Mouse (Mus musculus): ENCODE measurements around the gene Iqschfp.
A peak's percentile ranks its signal among the peaks of the same experiment; 100 is the strongest.

Iqschfp gene

GRCm38 (mm10) chr3:68604962-68605361 lies 712.9 kb downstream of the Iqschfp start:
- DNase-seq (ENCODE audit: low read depth) = no peak

GRCm38 (mm10) chr3:68605942-68606603 lies 714.0 kb downstream of the Iqschfp start:
- no peak for DNase-seq (ENCODE audit: low read depth)

GRCm38 (mm10) chr3:68606730-68607129 lies 714.7 kb downstream of the Iqschfp start:
- no peak for DNase-seq (ENCODE audit: low read depth)

GRCm38 (mm10) chr3:68607336-68607735 lies 715.3 kb downstream of the Iqschfp start:
- DNase-seq (ENCODE audit: low read depth) = no peak

- peak; percentile 7 for DNase-seq (ENCODE audit: low read depth)
Measured at GRCm38 (mm10) chr3:68608848-68609497, 716.9 kb downstream of the Iqschfp start.

GRCm38 (mm10) chr3:68610011-68610410 lies 718.0 kb downstream of the Iqschfp start:
- no peak for DNase-seq (ENCODE audit: low read depth)

- DNase-seq (ENCODE audit: low read depth) = no peak
Measured at GRCm38 (mm10) chr3:68610598-68611261, 718.7 kb downstream of the Iqschfp start.

GRCm38 (mm10) chr3:68615042-68615810 lies 723.2 kb downstream of the Iqschfp start:
- DNase-seq (ENCODE audit: low read depth) = peak; percentile 71

GRCm38 (mm10) chr3:68616363-68616762 lies 724.3 kb downstream of the Iqschfp start:
- DNase-seq (ENCODE audit: low read depth) = no peak

- no peak for DNase-seq (ENCODE audit: low read depth)
Measured at GRCm38 (mm10) chr3:68617708-68618107, 725.7 kb downstream of the Iqschfp start.

- DNase-seq (ENCODE audit: low read depth) = no peak
Measured at GRCm38 (mm10) chr3:68619097-68619496, 727.1 kb downstream of the Iqschfp start.

GRCm38 (mm10) chr3:68621971-68622370 lies 729.9 kb downstream of the Iqschfp start:
- no peak for DNase-seq (ENCODE audit: low read depth)

GRCm38 (mm10) chr3:68623036-68623435 lies 731.0 kb downstream of the Iqschfp start:
- no peak for DNase-seq (ENCODE audit: low read depth)

- no peak for DNase-seq (ENCODE audit: low read depth)
Measured at GRCm38 (mm10) chr3:68624471-68624870, 732.4 kb downstream of the Iqschfp start.

GRCm38 (mm10) chr3:68630261-68630660 lies 738.2 kb downstream of the Iqschfp start:
- DNase-seq (ENCODE audit: low read depth) = no peak

GRCm38 (mm10) chr3:68630821-68631220 lies 738.8 kb downstream of the Iqschfp start:
- DNase-seq (ENCODE audit: low read depth) = no peak

- DNase-seq (ENCODE audit: low read depth) = no peak
Measured at GRCm38 (mm10) chr3:68632714-68633113, 740.7 kb downstream of the Iqschfp start.

- DNase-seq (ENCODE audit: low read depth) = no peak
Measured at GRCm38 (mm10) chr3:68633577-68633976, 741.5 kb downstream of the Iqschfp start.

GRCm38 (mm10) chr3:68637960-68638359 lies 745.9 kb downstream of the Iqschfp start:
- DNase-seq (ENCODE audit: low read depth) = peak; percentile 65

GRCm38 (mm10) chr3:68638703-68639102 lies 746.7 kb downstream of the Iqschfp start:
- no peak for DNase-seq (ENCODE audit: low read depth)

GRCm38 (mm10) chr3:68642935-68643334 lies 750.9 kb downstream of the Iqschfp start:
- no peak for DNase-seq (ENCODE audit: low read depth)

- peak; percentile 58 for DNase-seq (ENCODE audit: low read depth)
Measured at GRCm38 (mm10) chr3:68646387-68647130, 754.5 kb downstream of the Iqschfp start.

Data from induced T-regulatory cell, adult 2 months (primary cell).